Mouse (Mus musculus): Measurements from ENCODE around the gene Tiparp. TPM values are rescaled to one million over a fixed set of nuclear protein-coding genes. Genes with fewer than 3 reads are reported as not detected.
A peak's percentile ranks its signal among the peaks of the same experiment; 100 is the strongest.

Gene Tiparp
- polyA plus RNA-seq, 1 experiment from 2014 or later = 33.9 TPM

DNA sequence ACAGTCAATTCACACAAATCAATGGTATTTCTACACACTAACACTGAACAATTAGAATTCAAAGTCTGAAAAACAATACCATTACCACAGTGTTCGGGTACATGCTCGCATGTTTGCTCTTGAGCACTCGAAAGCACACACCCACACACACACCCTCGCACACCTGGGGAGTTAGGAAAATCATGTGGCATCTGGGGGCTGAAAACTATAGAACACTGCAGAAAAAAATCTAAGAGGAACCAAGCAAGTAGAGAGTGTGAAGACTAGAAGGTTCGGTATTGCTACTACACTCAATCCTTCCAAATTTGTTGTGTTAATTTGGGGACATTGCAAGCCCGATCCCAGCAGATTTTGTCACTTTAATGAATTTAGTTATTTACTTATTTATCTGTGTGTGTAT is 64.6 kb downstream of the Tiparp start:
- no peak for ATAC-seq (replicated peaks)
- H3K4me3 ChIP-seq = no peak overlapping the region
- no peaks in the 10 kb centered on the region for H3K4me1 ChIP-seq
- 92% methylated on average over 6 of the region's 6 CpGs for WGBS
- H3K27ac ChIP-seq (replicated peaks) = no peak overlapping the region
- H3K27me3 ChIP-seq = no peaks in the 10 kb centered on the region
- no peak overlapping the region for H3K4me2 ChIP-seq (replicated peaks)
- H3K9me3 ChIP-seq = no peaks in the 10 kb centered on the region
- H3K9ac ChIP-seq (replicated peaks) = no peak overlapping the region
- H3K36me3 ChIP-seq = no peaks in the 10 kb centered on the region

DNA sequence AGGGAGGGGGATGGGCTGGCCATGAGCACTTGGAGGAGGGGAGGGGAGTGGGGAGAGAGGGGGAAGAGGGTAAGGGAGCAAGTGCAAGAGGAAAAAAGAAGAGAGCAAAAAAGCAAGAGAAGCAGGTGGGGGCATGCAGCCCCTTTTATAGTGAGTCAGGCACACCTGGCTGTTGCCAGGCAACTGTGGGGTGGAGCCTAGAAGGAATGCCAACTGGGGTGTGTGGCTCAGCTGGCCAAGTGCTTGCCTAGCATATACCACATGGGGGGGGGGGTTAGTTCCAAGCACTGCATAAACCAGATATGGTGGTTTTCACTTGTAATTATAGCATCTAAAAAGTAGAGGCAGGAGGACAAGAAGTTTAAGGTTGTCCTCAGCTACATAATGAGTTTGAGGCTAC is 66.3 kb downstream of the Tiparp start:
- Histone ChIP-seq H3K4me3 (no peak overlapping the region), H3K27me3 (no peaks in the 10 kb centered on the region), H3K4me2 (replicated peaks) (no peak overlapping the region), H3K4me1 (no peaks in the 10 kb centered on the region), H3K9me3 (no peaks in the 10 kb centered on the region), H3K36me3 (no peaks in the 10 kb centered on the region), H3K27ac (replicated peaks) (no peak overlapping the region), H3K9ac (replicated peaks) (no peak overlapping the region)
- ATAC-seq (replicated peaks) = no peak

DNA sequence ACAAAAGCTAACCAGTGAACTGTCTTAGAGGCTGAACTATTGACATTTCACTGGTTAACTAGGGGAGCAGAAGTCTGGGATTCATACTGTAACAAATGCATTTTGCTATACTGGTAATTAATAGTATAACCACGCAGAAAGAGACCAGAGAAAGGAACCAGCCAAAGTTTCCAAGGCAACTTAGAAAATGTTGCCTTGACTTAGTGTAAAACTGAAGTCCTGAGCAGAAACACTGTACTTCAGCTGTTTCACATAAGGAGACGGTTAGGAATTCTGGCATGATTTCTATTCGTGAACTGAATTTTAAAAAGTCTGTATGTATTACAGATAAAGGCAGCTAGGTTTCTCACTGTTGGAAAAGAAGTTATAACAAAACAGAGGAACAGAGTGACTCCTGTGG is 67.0 kb downstream of the Tiparp start:
- 59% methylated on average over 3 of the region's 3 CpGs for WGBS
- H3K27me3 ChIP-seq = no peaks in the 10 kb centered on the region
- no peaks in the 10 kb centered on the region for H3K9me3 ChIP-seq
- H3K9ac ChIP-seq (replicated peaks) = no peak overlapping the region
- H3K4me3 ChIP-seq = no peak overlapping the region
- H3K36me3 ChIP-seq = no peaks in the 10 kb centered on the region
- no peak overlapping the region for H3K27ac ChIP-seq (replicated peaks)
- no peak for ATAC-seq (replicated peaks)
- no peak overlapping the region for H3K4me2 ChIP-seq (replicated peaks)
- no peaks in the 10 kb centered on the region for H3K4me1 ChIP-seq

DNA sequence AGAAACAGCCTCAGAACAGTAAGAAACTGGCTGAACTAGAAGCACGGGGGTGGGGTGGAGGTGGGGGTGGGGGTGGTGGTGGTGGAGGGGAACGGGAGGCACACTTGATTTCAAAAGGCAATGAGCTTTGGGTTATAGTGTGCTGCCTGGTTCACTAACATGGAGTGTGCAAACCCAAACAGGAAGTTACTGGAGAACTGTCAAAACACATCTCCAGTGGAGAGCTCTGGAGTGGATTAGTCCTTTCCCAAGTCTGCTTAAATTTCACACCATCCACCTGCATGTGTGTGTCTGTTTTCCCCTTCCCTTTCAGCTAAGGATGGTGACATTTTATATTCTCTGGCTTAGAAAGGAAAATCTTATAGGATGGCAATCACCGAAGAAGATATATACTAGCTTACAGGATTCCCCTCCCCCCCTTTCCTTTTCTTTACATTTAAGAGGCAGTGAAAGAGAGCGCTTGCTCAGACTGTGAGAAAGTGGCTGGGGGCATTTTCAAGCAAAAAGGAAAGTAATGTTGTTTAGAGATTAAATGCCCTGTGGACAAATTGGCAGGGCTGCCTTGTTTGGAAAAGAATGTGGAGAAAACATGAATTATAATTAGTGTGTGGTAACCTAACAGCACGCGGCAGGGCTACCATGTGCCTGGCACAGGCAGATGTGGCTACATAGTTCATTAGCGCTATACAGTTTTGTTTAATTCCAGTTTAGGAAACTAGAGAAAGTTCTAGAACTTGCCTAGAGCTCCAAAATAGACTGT is 70.0 kb downstream of the Tiparp start:
- Histone ChIP-seq H3K27ac (replicated peaks) (no peak overlapping the region), H3K27me3 (no peaks in the 10 kb centered on the region), H3K9me3 (no peaks in the 10 kb centered on the region), H3K4me3 (no peak overlapping the region), H3K4me2 (replicated peaks) (no peak overlapping the region), H3K4me1 (no peaks in the 10 kb centered on the region), H3K36me3 (no peaks in the 10 kb centered on the region), H3K9ac (replicated peaks) (no peak overlapping the region)
- 31% methylated on average over 7 of the region's 7 CpGs for WGBS
- ATAC-seq (replicated peaks) = peak; percentile 58; the same call in 1 of the 2 replicates

DNA sequence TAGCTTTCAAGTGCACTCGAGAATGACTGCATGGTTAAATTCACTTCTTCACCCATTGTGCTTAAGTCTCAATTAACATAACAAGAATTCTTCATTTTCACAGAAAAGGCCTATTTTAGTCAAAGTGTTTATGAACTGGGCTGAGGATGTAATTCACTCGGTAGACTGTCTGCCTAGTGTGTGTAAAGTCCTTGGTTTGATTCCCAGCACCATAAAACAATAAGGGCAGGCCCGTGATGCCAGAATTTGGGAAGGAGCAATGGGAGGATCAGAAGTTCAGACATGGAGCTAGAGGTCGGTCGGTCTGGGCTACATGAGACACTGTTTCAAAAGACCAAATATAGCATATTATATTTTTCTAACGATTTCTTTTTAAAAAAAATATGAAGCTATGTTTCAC is 70.9 kb downstream of the Tiparp start:
- no peak overlapping the region for H3K27ac ChIP-seq (replicated peaks)
- H3K4me3 ChIP-seq = no peak overlapping the region
- no peaks in the 10 kb centered on the region for H3K27me3 ChIP-seq
- no peaks in the 10 kb centered on the region for H3K4me1 ChIP-seq
- no peaks in the 10 kb centered on the region for H3K36me3 ChIP-seq
- H3K9me3 ChIP-seq = no peaks in the 10 kb centered on the region
- WGBS = 82% methylated on average over 6 of the region's 6 CpGs
- no peak overlapping the region for H3K9ac ChIP-seq (replicated peaks)
- no peak overlapping the region for H3K4me2 ChIP-seq (replicated peaks)
- no peak for ATAC-seq (replicated peaks)

DNA sequence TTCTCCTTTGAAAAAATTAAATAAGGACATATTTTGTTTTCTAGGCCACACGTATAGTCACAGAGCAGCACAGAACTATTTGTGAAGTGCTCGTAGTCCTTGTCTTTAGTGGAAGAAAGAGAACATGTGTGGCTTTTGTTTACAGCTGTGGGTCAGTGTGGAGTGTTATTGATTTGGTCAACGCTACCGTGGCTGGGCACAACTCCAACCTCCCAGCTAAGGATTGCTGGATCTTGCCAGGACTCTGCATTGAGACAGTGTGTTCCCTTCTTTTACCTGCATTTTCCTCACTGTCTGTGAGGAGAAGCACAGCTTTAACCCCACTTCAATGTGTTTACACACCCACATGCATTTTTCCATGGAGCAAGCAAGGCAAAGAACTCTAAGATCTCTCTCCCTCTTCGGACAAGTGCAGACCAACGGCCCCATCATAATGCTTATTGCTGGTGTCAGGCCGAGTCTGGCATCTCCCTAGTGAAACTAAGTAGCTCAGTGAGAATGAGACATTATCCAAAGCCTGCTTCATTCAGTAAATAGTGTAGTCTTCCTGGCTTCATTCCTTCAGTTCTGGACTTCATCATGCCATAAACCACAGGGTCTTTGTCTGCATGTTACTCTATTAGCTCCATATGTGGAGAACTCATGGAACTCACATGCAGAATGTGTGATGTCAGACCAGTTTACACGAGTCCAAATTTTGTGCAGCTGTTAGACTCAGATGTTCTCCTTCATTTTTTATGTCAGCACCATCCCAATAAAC is 73.3 kb downstream of the Tiparp start:
- no peaks in the 10 kb centered on the region for H3K4me1 ChIP-seq
- no peak overlapping the region for H3K9ac ChIP-seq (replicated peaks)
- H3K4me3 ChIP-seq = no peak overlapping the region
- 67% methylated on average over 8 of the region's 8 CpGs for WGBS
- no peak overlapping the region for H3K4me2 ChIP-seq (replicated peaks)
- no peak overlapping the region for H3K27ac ChIP-seq (replicated peaks)
- H3K9me3 ChIP-seq = no peaks in the 10 kb centered on the region
- no peak for ATAC-seq (replicated peaks)
- no peaks in the 10 kb centered on the region for H3K27me3 ChIP-seq
- H3K36me3 ChIP-seq = no peaks in the 10 kb centered on the region

DNA sequence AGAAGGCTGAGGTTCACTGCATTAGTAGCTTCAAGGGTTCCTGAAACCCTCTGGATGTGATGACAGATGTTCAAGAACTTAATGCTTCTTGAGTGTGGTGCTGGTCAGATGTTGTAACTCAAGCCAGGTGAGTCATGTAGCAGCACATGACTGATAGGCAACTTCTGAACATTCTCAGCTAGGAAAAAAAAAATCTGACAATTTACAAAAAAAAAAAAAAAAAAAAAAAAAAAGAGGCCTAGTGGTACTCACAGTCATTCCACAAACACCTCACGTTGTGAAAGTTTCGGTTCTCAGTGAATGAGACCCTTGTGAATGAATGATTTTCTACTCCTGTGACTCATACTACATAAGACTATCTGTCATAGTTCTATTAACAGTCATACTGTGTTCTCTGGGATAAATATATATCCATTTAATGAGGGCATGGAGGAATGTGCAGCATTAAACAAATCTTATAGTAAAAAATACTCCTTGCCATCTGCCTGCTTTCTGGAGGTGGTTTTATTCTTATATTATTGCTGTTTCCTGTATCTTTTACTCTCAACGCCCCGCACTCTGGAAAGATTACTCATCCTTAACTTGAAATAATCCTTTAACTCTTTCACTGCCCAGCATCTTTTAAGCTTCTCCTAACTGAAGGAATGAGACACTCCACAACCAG is 75.3 kb downstream of the Tiparp start:
- Histone ChIP-seq H3K9me3 (no peaks in the 10 kb centered on the region), H3K27ac (replicated peaks) (no peak overlapping the region), H3K4me3 (no peak overlapping the region), H3K4me1 (no peaks in the 10 kb centered on the region), H3K9ac (replicated peaks) (no peak overlapping the region), H3K4me2 (replicated peaks) (no peak overlapping the region), H3K36me3 (no peaks in the 10 kb centered on the region), H3K27me3 (no peaks in the 10 kb centered on the region)
- 71% methylated on average over 4 of the region's 4 CpGs for WGBS
- no peak for ATAC-seq (replicated peaks)

Other genes starting within 250 kb of the Tiparp start
- 157 and 162 TPM in 2 replicates for gene Ssr3, start 135.8 kb upstream of the Tiparp start, polyA plus RNA-seq (2015; fragmentation: Nextera tagmentation; extraction: Ambion mirVana)
- 6.2 and 6.8 TPM in 2 replicates for gene Lekr1, start 137.8 kb downstream of the Tiparp start, polyA plus RNA-seq (2015; fragmentation: Nextera tagmentation; extraction: Ambion mirVana)